Mouse (Mus musculus) CD8-positive naive resting alpha-beta T cell, adult 2 months (primary cell): ENCODE results near the gene Pxdc1.

ENCODE experiments used
- DNase-seq, 2 experiments: peaks; one replicate each; pipeline ENCODE4 v3.0.0; 2022; ENCODE audit warnings: low read depth in 2 of 2, low spot score in 2 of 2

The Pxdc1 gene

DNA sequence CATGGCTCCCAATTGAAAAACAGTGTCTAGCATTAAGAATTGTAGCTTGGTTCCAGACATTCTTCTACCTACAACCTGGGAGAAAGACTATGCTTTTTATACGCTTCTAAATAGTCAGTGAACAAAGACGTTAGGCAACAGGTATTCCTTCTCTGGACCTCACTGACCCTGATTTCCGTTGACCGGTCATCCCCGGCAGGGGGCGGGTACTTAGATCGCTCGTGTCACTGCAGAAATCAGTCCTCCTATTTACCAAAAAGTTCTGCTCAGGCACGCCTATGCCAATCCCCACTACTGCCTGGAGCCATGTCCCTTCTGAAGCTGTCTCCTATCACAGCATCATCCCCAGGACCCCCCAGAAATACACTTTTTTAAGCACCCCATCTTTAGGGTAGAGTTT is at the start of gene Pxdc1:
Pxdc1 (minus strand) TSS at position 96 of the 400 bp plus-strand sequence.
- no peak for DNase-seq

DNA sequence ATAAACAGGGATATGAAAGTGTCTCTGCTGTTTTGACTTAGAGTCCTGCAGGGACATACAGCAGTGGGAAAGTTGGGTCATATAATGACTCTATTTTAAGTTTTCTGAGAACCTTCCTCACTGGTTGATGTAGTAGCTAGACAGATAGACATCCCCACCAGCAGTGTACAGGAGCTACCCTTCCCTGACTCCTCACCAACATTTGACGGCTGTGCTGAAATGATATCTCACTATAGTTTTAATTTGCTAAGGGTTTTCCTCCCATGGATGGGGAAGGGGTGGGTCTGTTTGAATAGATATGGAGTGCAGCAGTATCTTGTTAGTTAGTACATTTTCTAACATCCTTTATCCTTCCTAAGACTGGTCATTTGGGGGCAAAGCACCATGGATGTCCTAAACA is 47.3 kb upstream of the Pxdc1 start:
- no peak for DNase-seq

- DNase-seq = no peak
Measured at GRCm38 (mm10) chr13:34700091-34700490, 46.8 kb upstream of the Pxdc1 start.

- no peak for DNase-seq
Measured at GRCm38 (mm10) chr13:34696734-34697332, 43.5 kb upstream of the Pxdc1 start.

GRCm38 (mm10) chr13:34693111-34693510 is 39.8 kb upstream of the Pxdc1 start:
- DNase-seq = no peak

DNA sequence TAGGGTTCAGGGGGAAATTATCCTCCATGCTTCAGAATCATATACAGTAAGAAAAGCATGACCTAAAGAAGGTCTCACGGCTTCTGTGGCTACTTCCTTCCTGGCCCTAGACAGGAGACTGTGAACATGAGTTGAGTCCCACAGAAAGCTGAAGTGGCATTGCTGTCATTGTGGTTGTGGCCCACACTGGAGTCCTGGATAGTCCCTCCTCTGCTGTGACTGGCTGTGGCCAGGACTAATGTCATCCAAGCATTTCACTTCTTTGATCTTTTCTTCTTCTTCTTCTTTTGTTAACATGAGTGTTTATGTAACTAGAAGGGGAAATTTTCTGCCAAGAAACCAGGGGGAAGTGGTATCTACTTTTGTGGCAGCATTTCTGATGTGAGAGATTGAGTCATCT is 37.8 kb upstream of the Pxdc1 start:
- DNase-seq = no peak

DNA sequence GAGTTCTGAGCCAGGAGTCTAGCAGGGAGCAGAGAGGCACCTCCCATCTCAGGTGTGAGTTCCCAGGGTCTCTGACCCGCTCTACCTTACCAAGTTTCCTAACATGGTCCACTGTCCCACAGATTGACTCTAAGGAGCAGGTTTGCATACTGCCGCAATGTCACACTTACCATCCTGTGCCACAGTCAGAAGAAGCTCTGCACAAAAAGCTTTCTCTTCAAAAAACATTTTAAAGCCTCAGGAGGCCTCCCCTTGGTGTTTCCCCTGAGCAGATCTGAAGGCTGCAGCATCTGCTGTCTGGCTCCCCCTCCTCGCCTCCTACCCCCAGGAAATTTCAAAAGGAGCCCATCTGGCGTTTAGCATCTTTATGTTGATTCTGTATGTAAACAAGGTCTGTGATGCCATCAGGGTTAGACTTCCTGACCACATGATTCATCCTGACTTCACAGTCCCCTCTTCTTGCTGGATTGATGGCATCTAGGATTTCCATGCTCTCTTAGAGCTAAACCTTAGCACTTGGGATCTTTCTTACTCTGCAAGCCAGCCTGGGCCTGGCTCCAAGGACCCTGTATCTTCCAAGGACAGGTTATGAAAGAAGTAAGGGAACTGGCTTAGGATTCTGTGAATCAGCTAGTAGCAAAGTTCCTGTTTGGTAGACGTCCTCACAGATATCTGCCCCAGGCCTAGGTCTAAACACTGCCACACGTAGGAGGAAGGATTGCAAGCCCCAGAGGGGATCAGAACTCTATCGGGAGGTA is 31.9 kb upstream of the Pxdc1 start:
- no peak for DNase-seq

- no peak for DNase-seq
Measured at GRCm38 (mm10) chr13:34683762-34684488, 30.6 kb upstream of the Pxdc1 start.

DNA sequence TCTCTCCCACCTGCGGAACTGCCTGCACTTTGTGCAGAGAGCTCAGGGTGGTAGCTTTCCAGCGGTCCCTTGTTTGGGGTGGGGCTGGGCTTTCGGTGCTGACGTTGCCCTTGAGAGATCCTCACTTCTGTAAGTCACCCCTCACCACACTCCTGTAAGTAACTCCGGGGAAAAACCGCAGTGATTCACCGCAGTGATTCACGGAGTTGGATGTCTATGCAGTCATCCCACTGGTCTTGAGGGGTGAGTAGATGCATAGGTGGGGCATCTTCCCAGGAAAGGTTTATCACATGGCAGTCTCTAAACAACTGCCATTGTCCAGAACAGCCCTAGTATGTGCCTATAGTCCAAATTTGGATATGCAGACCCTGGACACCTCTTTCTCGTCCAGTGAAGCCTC is 30.0 kb upstream of the Pxdc1 start:
- no peak for DNase-seq

- DNase-seq = no peak
Measured at GRCm38 (mm10) chr13:34676507-34676906, 23.2 kb upstream of the Pxdc1 start.

GRCm38 (mm10) chr13:34675847-34676383 is 22.6 kb upstream of the Pxdc1 start:
- DNase-seq = no peak

GRCm38 (mm10) chr13:34673354-34673753 is 20.1 kb upstream of the Pxdc1 start:
- no peak for DNase-seq

DNA sequence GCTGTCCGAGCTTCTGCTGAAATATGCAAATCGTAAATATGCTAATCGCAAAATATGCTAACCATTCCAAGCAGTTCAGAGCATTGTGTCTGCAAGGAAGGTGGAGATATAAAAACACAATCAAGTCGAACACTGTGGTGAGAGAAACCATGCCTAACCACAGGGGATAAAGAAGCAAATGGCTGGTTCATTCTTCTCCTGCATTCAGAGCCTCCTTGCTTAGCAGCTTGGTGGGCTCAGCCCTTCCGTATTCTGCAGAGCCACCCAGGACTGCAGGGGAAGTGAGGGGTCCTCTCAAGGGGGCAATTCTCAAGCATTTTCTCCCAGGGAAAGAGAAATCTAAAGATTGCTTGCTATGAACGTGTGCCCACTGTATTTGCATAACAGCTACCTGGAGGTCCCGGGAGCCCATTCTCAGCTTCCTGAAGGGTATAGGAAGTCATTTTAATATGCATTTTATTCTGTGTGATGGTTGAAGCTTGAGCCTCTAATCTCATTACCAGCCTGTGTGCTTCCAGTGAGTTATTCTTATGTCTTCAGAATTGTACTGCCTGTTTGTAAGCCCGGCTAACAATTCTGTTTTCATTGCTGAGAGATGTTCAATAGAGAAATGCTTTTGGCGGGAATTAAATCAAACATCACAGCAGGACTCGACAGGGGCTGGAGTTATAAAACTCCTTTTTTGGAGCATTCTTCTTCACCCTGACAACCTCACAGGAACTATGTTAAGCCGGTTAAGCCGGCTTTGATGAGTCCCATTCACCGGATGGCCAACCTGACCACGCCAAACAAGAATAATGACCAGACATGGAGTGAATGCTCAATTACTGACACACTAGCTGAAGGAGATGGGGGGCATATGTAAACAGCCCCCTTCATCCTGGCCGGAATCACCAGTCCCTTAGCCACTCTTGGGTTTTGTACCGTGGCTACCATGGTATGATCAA is 16.9 kb upstream of the Pxdc1 start:
- no peak for DNase-seq

GRCm38 (mm10) chr13:34667197-34667596 is 13.9 kb upstream of the Pxdc1 start:
- no peak for DNase-seq

DNA sequence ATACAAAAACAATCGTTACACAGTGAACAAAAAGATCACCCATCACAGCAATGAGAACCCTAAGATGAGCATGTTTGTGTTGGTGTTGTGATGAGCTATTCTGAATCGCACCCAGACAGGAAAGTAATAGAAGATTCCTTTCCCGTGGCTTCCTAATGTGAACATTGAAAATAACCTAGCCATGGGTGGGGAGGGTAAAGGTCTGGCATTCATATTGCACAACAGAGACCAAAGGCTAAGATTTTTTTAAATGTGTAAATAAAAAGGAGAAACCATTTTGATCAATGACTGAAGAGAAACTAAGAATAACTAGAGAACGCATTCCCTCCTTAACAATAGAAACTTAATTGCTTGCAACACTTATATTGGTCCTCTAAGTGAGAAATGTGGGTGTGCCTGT is 11.8 kb upstream of the Pxdc1 start:
- no peak for DNase-seq

DNA sequence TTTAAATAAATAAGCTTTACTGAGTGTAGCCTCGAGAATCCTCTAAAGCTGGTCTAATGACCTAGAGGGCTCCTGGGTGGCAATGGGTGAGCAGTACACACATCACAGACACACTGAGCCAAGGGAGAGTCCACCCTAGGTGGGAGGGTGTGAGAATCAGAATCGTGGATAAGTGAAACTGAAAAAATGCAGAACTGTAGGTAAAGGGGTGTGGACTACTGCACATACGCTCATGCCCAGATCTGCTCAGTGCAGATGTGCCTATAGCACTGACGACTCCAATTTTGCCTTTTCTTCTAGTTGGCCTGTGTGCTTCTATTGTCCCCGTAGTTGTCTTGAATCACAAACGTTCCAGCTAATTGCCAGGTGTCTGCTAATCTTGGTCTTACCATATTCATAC is 10.5 kb upstream of the Pxdc1 start:
- no peak for DNase-seq

DNA sequence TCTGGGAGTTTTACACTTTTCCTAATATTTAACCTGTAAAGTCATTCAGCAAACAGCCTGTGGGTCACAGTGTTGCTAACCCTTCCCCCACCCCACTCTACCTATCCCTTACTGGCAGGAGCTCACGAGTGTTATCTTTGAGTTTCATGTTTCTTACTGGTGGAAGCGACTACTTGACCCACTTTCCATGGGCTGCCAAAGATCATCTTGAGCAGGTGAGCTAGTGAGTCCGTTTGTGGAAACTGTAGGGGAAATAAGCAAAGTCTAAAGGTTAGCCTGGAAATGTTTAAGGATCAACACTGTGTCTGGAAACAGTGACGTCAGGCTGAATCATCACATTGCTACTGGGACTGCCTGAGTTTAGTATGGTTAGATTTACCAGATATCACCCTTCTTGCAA is 6.2 kb upstream of the Pxdc1 start:
- DNase-seq = no peak

DNA sequence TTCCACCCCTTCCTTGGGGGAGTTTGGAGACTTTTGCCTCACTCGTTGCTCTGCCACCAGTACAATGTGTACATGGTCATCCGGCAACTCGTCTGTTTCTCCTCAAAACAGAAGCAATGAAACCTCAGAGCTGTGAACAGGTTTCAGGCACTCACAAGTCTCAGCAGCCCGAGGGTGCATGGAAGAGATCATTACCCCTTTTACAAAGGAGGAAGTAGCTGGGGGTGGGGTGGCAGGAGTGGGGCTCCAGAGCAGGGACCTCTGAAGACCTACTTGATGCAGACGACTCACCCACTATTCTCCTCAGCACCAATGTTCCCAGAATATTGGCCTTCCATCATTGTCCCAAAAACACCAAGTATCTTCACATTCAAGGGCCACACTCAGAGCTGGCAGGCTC is 3.1 kb upstream of the Pxdc1 start:
- no peak for DNase-seq

- DNase-seq = no peak
Measured at GRCm38 (mm10) chr13:34652353-34653241, 689 bp downstream of the Pxdc1 start.

DNA sequence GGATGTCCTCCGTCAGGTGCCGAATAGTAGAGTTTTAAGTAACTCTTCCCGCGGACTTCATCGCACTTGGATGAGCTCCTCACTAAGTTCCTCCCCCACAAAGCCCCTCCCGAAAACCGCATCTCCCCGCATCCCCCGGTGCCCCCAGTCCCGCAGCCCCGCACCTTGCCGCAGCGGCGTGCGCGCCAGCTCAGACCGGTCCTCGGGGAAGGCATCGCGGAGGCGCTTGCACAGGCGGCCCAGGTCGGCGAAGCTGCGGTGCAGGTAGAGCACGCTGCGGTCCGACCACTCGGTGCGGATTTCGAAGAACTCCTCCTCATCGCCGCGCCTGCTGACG is 1.3 kb downstream of the Pxdc1 start:
- DNase-seq = no peak
